Mouse (Mus musculus) heart, postnatal 4 days (tissue): ENCODE measurements around the gene Mcfd2. TPM values are rescaled to one million over a fixed set of nuclear protein-coding genes. Genes with fewer than 3 reads are reported as not detected.

Experiments
- DNase-seq: peaks from one replicate; pipeline ENCODE4 v3.0.0; 2021
- total RNA-seq, 2 experiments: library from RNA; stranded (reverse); gene quantifications; 2 replicates each; pipeline ENCODE4 v1.2.3; 2021

Gene Mcfd2
- total RNA-seq, 2 experiments from 2014 or later: 37.4 to 41.8 TPM

- no peak for DNase-seq
Observed at GRCm38 (mm10) chr17:87287197-87287777, 21.6 kb upstream of the Mcfd2 start.

DNA sequence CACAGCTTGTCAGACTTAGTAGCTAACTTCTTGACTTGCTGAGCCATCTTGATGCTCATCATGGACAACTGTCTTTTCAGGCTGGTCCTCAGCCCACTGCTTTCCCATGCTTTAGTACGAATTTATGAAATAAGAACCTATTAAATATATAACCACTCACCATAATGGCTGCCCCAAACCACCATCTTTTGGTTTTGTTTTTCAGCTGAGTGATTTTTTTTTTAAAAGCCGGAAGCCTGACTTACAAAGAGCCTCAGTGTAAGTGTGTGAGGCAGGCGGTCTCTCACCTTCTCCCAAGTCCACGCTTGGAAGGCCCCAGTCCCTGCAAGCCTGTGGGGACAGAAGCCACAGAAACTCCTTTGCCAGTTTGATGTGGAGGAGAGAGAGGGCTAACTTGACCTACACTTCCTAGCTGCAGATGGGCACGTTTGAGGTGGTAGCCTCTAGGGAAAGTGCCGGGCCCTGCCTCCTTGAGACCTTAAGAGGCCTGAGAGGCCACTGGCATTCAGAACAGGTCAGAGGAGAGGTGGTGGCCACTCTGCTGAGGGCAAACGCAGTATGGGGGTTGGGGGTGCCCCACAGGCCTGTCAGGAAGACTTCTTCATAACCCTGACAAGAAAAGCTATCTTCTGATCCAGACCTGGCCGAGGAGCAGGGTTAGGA, 20.9 kb upstream of the Mcfd2 start:
- DNase-seq: no peak

DNA sequence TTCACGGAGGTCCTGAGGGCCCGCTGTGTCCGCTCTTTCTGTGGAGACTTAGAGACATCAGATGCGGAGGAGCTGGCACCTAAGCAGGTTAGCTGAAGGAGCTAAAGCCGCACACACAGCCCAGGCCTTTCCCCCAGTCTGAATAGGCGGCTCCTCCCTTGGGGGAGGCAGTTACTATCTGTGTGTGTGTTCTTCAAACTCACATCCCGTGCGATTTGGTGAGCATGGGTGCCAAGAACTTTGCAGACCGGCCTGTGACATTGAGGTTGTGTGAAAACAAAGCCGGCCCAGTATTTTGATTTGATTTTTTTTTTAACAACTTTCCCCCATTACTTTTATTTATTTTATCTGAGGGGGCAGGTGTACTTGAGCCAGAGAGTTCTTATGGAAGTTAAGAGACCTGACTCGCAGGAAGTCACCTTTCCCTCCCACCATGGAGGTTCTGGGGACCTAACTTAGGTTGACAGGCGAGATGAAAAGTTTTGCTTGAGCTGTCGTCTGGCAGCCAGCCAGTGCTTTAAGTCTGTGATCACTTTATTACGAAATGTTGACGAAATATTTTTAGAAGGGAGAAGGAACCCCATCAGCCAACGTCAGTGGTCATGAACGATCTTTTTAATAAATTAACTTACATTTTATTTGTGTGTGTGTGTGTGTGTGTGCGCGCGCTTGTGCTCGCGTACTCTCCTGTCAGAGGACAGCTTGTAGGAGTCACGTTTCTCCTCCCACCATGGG, 20.2 kb upstream of the Mcfd2 start:
- no peak for DNase-seq

DNA sequence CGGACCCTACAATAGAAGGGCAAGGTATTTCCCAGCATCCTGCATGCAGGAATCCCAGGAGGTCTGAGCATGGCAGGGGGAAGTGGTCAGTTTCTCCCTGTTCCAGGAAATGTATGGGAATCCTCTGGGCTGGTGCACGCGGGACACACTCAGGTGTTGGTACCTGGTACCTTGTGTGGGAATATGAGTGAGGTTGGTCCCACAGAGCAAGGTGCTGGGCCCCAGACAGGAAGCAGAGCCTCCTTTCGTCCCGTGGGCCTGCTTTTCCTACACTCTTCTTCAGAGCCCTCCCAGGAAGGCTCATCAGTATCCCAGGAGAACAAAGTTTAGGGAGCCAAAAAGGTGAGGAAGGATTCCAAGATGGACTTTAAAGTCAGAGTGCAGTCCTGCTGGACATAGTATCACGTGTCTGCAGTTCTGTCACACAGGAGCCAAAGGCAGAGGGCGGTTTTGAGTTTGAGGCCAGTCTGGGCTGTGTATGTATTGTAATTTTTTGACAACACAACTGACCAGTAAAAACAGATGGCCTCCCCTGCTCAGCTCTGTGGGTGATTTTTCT, 18.8 kb upstream of the Mcfd2 start:
- DNase-seq: no peak

GRCm38 (mm10) chr17:87283755-87284481, 18.2 kb upstream of the Mcfd2 start:
- peak; percentile 21 for DNase-seq

DNA sequence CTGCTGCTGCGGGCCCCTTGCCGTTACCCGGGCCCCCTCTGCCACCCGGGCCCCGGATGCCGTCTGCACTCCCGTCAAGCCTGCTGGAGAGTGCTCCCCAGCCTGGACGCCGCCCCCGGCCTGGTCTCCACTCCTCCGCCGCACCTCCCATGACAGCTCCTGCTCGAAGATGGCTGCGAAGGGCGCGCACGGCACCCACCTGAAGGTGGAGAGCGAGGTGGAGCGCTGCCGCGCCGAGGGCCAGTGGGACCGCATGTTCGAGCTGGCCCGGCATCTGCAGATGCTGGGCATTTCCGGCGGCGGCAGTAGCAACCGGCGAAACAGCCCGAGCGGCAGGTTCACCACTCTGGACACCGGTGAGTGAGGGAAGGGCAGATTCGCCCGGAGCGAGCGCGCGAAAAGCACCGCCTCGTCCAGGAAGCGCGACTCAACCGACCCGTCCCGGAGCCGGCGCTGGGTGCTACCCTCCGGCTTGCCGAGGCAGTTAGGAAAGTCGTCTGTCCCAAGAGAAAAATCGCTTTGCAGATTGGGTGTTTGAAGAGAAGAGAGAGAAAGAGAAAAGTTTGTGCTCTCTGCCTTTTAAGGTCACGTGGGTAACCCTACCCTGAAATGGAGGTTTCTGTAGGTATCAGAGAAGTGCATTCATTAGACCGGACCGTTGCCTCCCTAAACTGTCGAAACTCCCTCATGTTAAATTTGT, 17.5 kb upstream of the Mcfd2 start:
- DNase-seq: peak; percentile 62

- DNase-seq: peak; percentile 99
Observed at GRCm38 (mm10) chr17:87282706-87283053, 16.9 kb upstream of the Mcfd2 start, which contains the start of gene Ttc7. Ttc7 (plus strand) TSS chr17:87282886.

DNA sequence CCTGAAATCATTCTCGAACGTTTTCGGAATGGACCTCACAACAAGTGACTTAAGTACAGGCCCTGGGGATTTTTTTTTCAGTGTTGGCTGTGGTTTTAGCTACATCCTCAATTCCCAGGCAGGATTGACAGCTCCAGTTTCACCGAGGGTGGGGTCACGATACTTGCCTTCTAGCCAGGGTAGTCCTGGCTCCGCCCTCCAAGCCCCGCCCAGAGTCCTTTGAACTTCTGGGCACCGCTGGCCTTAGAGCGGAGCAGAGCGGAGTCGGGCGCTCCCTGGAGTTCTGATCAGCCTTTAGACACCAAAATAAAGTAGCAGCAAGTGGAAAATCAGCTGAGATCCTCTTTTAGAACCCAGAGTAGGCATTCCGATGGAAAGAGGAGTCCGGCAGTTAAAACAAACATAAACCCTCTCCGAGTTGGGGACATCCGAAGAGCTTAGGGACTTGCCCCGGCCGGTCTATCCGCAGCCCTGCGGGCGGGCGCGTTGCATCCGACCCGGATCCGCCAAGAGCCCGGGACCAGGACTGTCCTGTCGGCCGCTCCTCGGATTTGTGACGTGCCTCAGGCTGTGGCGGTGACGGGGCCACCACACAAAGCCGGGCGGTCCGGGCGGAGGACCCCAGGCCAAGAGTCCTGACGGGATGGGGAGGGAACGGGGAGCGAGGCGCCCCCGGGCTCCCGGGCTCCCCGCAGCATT, 16.4 kb upstream of the Mcfd2 start:
- DNase-seq: peak; percentile 93

- no peak for DNase-seq
Observed at GRCm38 (mm10) chr17:87275363-87276341, 9.9 kb upstream of the Mcfd2 start.

GRCm38 (mm10) chr17:87269454-87269853, 3.7 kb upstream of the Mcfd2 start:
- no peak for DNase-seq

GRCm38 (mm10) chr17:87264927-87265791, 576 bp downstream of the Mcfd2 start:
- DNase-seq: no peak

GRCm38 (mm10) chr17:87264054-87264830, 1.5 kb downstream of the Mcfd2 start:
- DNase-seq: no peak

GRCm38 (mm10) chr17:87263401-87263800, 2.3 kb downstream of the Mcfd2 start:
- no peak for DNase-seq

DNA sequence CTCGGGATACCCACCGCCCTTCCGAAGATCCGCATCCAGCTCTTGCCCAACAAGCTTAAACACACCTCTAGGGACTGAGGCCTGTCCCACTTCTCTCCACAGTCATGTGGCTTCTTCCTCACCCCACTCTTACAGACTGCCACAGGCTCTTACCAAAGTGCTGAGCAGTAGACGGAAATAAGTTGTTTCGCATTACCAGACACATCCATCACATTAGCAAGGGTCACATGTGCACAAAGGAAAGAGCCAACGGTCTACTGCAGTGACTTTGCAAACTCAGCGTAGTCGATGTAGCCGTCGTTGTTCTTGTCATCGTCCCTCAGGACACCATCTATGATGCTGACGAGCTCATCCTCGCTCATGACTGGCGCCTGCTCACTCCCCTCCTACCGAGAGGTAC, 10.1 kb downstream of the Mcfd2 start:
- no peak for DNase-seq

DNA sequence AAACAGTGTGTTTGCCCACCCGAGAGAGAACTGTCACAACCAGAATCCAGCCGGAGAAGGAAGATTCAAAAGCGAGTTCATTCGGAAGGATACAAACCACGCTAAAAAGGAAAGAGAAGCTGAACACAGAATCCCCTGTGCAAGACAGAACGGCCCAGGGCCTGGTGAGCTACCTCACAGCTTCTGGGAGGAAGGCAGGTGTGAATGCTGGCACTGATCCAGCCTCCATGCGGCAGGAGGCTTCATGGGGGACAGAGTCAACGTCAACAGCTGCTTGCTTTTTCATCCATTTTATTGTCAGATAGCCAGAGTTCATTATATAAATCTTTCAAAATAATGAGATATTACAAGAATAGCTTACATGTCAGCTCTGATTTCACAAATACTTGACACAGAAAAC, 11.4 kb downstream of the Mcfd2 start:
- DNase-seq: no peak

GRCm38 (mm10) chr17:87246103-87246502, 19.6 kb downstream of the Mcfd2 start:
- no peak for DNase-seq

- no peak for DNase-seq
Observed at GRCm38 (mm10) chr17:87237826-87238225, 27.9 kb downstream of the Mcfd2 start.
